Mouse (Mus musculus) testis, adult 2 months (tissue): Measurements from ENCODE around the gene Tbxas1. TPM values are rescaled to one million over a fixed set of nuclear protein-coding genes. Genes with fewer than 3 reads are reported as not detected.

Experiments
- H3K27ac ChIP-seq: fragments of 200-500 bp; 2 replicates; pipeline ENCODE4 v1.5.1; 2012; ENCODE audit warnings: low read depth, low read length; ENCODE audit not compliant: control insufficient read depth, insufficient read depth
- H3K27me3 ChIP-seq: fragments of 200-500 bp; 2 replicates; pipeline ENCODE4 v1.6.1; 2012; ENCODE audit warnings: mild to moderate bottlenecking, low read length, moderate library complexity; ENCODE audit not compliant: control insufficient read depth, insufficient read depth
- H3K36me3 ChIP-seq: fragments of 200-500 bp; 2 replicates; pipeline ENCODE4 v1.6.1; 2012; ENCODE audit warnings: mild to moderate bottlenecking, low read length; ENCODE audit not compliant: control insufficient read depth, insufficient read depth
- H3K4me1 ChIP-seq: fragments of 200-500 bp; 2 replicates; pipeline ENCODE4 v1.6.1; 2012; ENCODE audit warnings: low read length; ENCODE audit not compliant: control insufficient read depth, insufficient read depth
- H3K4me3 ChIP-seq: fragments of 200-500 bp; 2 replicates; pipeline ENCODE4 v1.5.1; 2012; ENCODE audit warnings: low read depth, mild to moderate bottlenecking, low read length, moderate library complexity, mixed read lengths; ENCODE audit not compliant: control insufficient read depth
- CTCF ChIP-seq: fragments of 200-500 bp; IDR thresholded peaks from 2 replicates; pipeline ENCODE4 v1.5.1; 2012; ENCODE audit warnings: low read depth, mild to moderate bottlenecking, inconsistent platforms, low read length, moderate library complexity; ENCODE audit not compliant: control insufficient read depth, insufficient read depth, insufficient replicate concordance
- POLR2A ChIP-seq: fragments of 200-500 bp; IDR thresholded peaks from 2 replicates; pipeline ENCODE4 v1.6.1; 2012; ENCODE audit warnings: low read depth, mild to moderate bottlenecking, inconsistent platforms, low read length, moderate library complexity; ENCODE audit not compliant: control insufficient read depth
- polyA plus RNA-seq: library from polyadenylated mRNA; depleted of rRNA; stranded (reverse); fragments of >200 nt; gene quantifications from 2 replicates; pipeline ENCODE4 v1.2.3, GENCODE M21; 2012; rRNA removed

Tbxas1 gene
- polyA plus RNA-seq, 1 experiment = 0.16 TPM

GRCm38 (mm10) chr6:39113141-39113540 lies 237.9 kb downstream of the Tbxas1 start:
- Histone ChIP-seq H3K4me1 (peaks cover 8% of the 10 kb centered on the region), H3K27me3 (no peaks in the 10 kb centered on the region), H3K4me3 (no peak overlapping the region), H3K36me3 (no peaks in the 10 kb centered on the region; the same call in 1 of the 2 replicates), H3K27ac (no peak overlapping the region)
- TF ChIP-seq POLR2A (no peak), CTCF (no peak)

GRCm38 (mm10) chr6:39115438-39115837 lies 240.2 kb downstream of the Tbxas1 start:
- Histone ChIP-seq H3K27ac (no peak overlapping the region), H3K4me1 (peaks cover 8% of the 10 kb centered on the region), H3K27me3 (no peaks in the 10 kb centered on the region), H3K36me3 (no peaks in the 10 kb centered on the region; the same call in 1 of the 2 replicates), H3K4me3 (no peak overlapping the region)
- TF ChIP-seq POLR2A = no peak
- no peak for TF ChIP-seq CTCF

- H3K36me3 ChIP-seq = no peaks in the 10 kb centered on the region; the same call in 1 of the 2 replicates
- peaks cover 8% of the 10 kb centered on the region for H3K4me1 ChIP-seq
- no peaks in the 10 kb centered on the region for H3K27me3 ChIP-seq
- peak within 1 kb of the TSS; percentile 97 for H3K27ac ChIP-seq
- TF ChIP-seq POLR2A = no peak
- no peak for TF ChIP-seq CTCF
- peak within 1 kb of the TSS; percentile 98 for H3K4me3 ChIP-seq
Observed at GRCm38 (mm10) chr6:39117584-39118455, 242.6 kb downstream of the Tbxas1 start, which contains the start of gene Parp12. Gene Parp12 (minus strand): TSS chr6:39118349.

GRCm38 (mm10) chr6:39118456-39118881 lies 243.3 kb downstream of the Tbxas1 start:
- Histone ChIP-seq H3K27me3 (no peaks in the 10 kb centered on the region), H3K27ac (peak overlapping the region; percentile 97), H3K36me3 (no peaks in the 10 kb centered on the region; the same call in 1 of the 2 replicates), H3K4me1 (peaks cover 8% of the 10 kb centered on the region), H3K4me3 (peak overlapping the region; percentile 98)
- TF ChIP-seq CTCF = no peak
- TF ChIP-seq POLR2A = peak; percentile 53

- Histone ChIP-seq H3K27ac (no peak overlapping the region), H3K36me3 (no peaks in the 10 kb centered on the region), H3K27me3 (no peaks in the 10 kb centered on the region), H3K4me3 (no peak overlapping the region), H3K4me1 (peaks cover 8% of the 10 kb centered on the region)
- TF ChIP-seq POLR2A (no peak), CTCF (no peak)
Observed at GRCm38 (mm10) chr6:39120685-39121084, 245.5 kb downstream of the Tbxas1 start.

- no peak overlapping the region for H3K4me3 ChIP-seq
- H3K27me3 ChIP-seq = no peaks in the 10 kb centered on the region
- no peaks in the 10 kb centered on the region for H3K4me1 ChIP-seq
- H3K27ac ChIP-seq = no peak overlapping the region
- no peaks in the 10 kb centered on the region for H3K36me3 ChIP-seq
- TF ChIP-seq CTCF (no peak), POLR2A (no peak)
Observed at GRCm38 (mm10) chr6:39124719-39125118, 249.5 kb downstream of the Tbxas1 start.

- H3K4me3 ChIP-seq = no peak overlapping the region
- TF ChIP-seq POLR2A = no peak
- TF ChIP-seq CTCF = no peak
- no peaks in the 10 kb centered on the region for H3K4me1 ChIP-seq
- no peaks in the 10 kb centered on the region for H3K36me3 ChIP-seq
- H3K27ac ChIP-seq = no peak overlapping the region
- no peaks in the 10 kb centered on the region for H3K27me3 ChIP-seq
Observed at GRCm38 (mm10) chr6:39131480-39131879, 256.3 kb downstream of the Tbxas1 start.

GRCm38 (mm10) chr6:39132556-39132955 lies 257.4 kb downstream of the Tbxas1 start:
- Histone ChIP-seq H3K4me1 (no peaks in the 10 kb centered on the region), H3K4me3 (no peak overlapping the region), H3K36me3 (no peaks in the 10 kb centered on the region), H3K27ac (no peak overlapping the region), H3K27me3 (no peaks in the 10 kb centered on the region)
- TF ChIP-seq POLR2A = no peak
- TF ChIP-seq CTCF = no peak

Other genes starting within 250 kb of the Tbxas1 start
- gene Klrg2, start 238.2 kb upstream of the Tbxas1 start, polyA plus RNA-seq = 0.64 and 0.86 TPM in 2 replicates
- gene Clec2l, start 212.3 kb upstream of the Tbxas1 start, polyA plus RNA-seq = 0.41 and 0.61 TPM in 2 replicates
- gene Hipk2, start 761 bp downstream of the Tbxas1 start, polyA plus RNA-seq = 32.7 and 33.9 TPM in 2 replicates
- gene Parp12, start 242.9 kb downstream of the Tbxas1 start, polyA plus RNA-seq = 21.0 and 23.1 TPM in 2 replicates